Mouse (Mus musculus) hindbrain, postnatal 0 days (tissue): Measurements from ENCODE around the gene Rpl27a. TPM values are rescaled to one million over a fixed set of nuclear protein-coding genes. Genes with fewer than 3 reads are reported as not detected.
A peak's percentile ranks its signal among the peaks of the same experiment; 100 is the strongest.

Experiments used
- ATAC-seq: fragments of 200-750 bp; cut with Nextera tagmentation; 2 replicates; pipeline ENCODE4 v1.8.0; 2017; ENCODE audit warnings: mild to moderate bottlenecking, moderate TSS enrichment, moderate library complexity
- DNase-seq: peaks from one replicate; pipeline ENCODE4 v3.0.0-alpha.2; 2015; ENCODE audit warnings: low spot score
- H3K27ac ChIP-seq: fragments of 300-500 bp; sonication (generic); 2 replicates; pipeline ENCODE4 v1.5.1; 2014; ENCODE audit warnings: mild to moderate bottlenecking
- H3K27me3 ChIP-seq: fragments of 300-500 bp; sonication (generic); 2 replicates; pipeline ENCODE4 v1.6.1; 2014; ENCODE audit warnings: low read length, mixed read lengths; ENCODE audit not compliant: insufficient read depth
- H3K36me3 ChIP-seq: fragments of 300-500 bp; sonication (generic); 2 replicates; pipeline ENCODE4 v1.6.1; 2014; ENCODE audit warnings: low read length, mixed read lengths; ENCODE audit not compliant: insufficient read depth
- H3K4me1 ChIP-seq: fragments of 300-500 bp; sonication (generic); 2 replicates; pipeline ENCODE4 v1.6.1; 2014; ENCODE audit warnings: antibody characterized with exemption, low read length, mixed read lengths; ENCODE audit not compliant: insufficient read depth
- H3K4me2 ChIP-seq: fragments of 300-500 bp; sonication (generic); 2 replicates; pipeline ENCODE4 v1.6.1; 2014; ENCODE audit warnings: low read depth, mild to moderate bottlenecking, low read length, moderate library complexity, mixed read lengths
- H3K4me3 ChIP-seq: fragments of 300-500 bp; sonication (generic); 2 replicates; pipeline ENCODE4 v1.5.1; 2014; ENCODE audit warnings: low read length
- H3K9ac ChIP-seq: fragments of 300-500 bp; sonication (generic); replicated peaks from 2 replicates; pipeline ENCODE4 v1.6.1; 2014; ENCODE audit warnings: mild to moderate bottlenecking, low read length, moderate library complexity, mixed read lengths
- H3K9me3 ChIP-seq: fragments of 300-500 bp; sonication (generic); 2 replicates; pipeline ENCODE4 v1.6.1; 2016; ENCODE audit warnings: low read length, mixed read lengths
- CTCF ChIP-seq: IDR thresholded peaks from 2 replicates; pipeline ENCODE4 v1.5.1; 2016; ENCODE audit warnings: antibody characterized with exemption, control low read depth, low read depth
- WGBS: fragments of 180-500 bp; shearing (Covaris S2); extraction: QIAGEN DNeasy Blood & Tissue Kit; methylation state at CpG from one replicate; pipeline ENCODE4 v1.1.7; 2014; 5-methylcytosine and 5-hydroxymethylcytosine counted together
- polyA plus RNA-seq: library from polyadenylated mRNA; unstranded; fragments of >200 nt; fragmentation: Nextera tagmentation; extraction: Ambion mirVana; gene quantifications from 2 replicates; pipeline ENCODE4 v1.2.1, GENCODE M21; 2015
- total RNA-seq: library from RNA; depleted of rRNA; stranded (reverse); fragments of >200 nt; gene quantifications from 2 replicates; pipeline ENCODE4 v1.2.3, GENCODE M21; 2014

Gene Rpl27a
- total and polyA plus RNA-seq, 2 experiments from 2014 or later, result 100 to 337 TPM

GRCm38 (mm10) chr7:109524442-109524744 lies 5.4 kb downstream of the Rpl27a start:
- no peak for TF ChIP-seq CTCF
- DNase-seq, result no peak
- Histone ChIP-seq H3K4me2 (no peak overlapping the region), H3K4me3 (no peak overlapping the region), H3K9me3 (no peaks in the 10 kb centered on the region), H3K4me1 (peaks cover 5% of the 10 kb centered on the region; the same call in 1 of the 2 replicates), H3K27ac (no peak overlapping the region), H3K27me3 (no peaks in the 10 kb centered on the region), H3K36me3 (peaks cover 56% of the 10 kb centered on the region), H3K9ac (no peak overlapping the region)
- no peak for ATAC-seq

DNA sequence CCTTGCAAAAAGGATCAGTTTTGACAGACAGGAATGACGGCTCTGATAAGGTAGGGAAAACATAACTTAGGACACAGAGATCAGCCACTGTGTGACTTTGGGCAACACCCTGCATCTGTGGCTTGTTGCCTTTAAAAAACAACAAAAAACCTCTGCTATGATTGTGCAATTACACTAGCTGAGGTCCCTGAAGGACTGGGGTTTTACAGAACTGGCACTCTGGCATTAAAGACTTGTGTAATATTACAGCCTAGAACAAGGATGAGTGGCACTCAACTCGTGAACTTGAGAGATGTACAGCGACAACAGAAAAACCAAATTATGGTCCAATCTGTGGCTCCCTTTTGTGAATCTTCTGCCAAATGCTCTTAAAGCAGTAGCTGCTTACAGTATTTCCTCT lies 5.8 kb downstream of the Rpl27a start:
- Histone ChIP-seq H3K4me3 (no peak overlapping the region), H3K9me3 (no peaks in the 10 kb centered on the region), H3K4me2 (no peak overlapping the region), H3K9ac (no peak overlapping the region), H3K4me1 (peaks cover 5% of the 10 kb centered on the region; the same call in 1 of the 2 replicates), H3K27ac (no peak overlapping the region), H3K36me3 (peaks cover 56% of the 10 kb centered on the region), H3K27me3 (no peaks in the 10 kb centered on the region)
- no peak for ATAC-seq
- no peak for TF ChIP-seq CTCF
- no peak for DNase-seq
- 90% methylated on average over 3 of the region's 3 CpGs for WGBS

GRCm38 (mm10) chr7:109525740-109526663 lies 7.1 kb downstream of the Rpl27a start:
- Histone ChIP-seq H3K4me1 (no peaks in the 10 kb centered on the region; the same call in 1 of the 2 replicates), H3K27ac (no peak overlapping the region), H3K4me2 (no peak overlapping the region), H3K9me3 (no peaks in the 10 kb centered on the region), H3K27me3 (no peaks in the 10 kb centered on the region), H3K4me3 (no peak overlapping the region), H3K9ac (no peak overlapping the region), H3K36me3 (peaks cover 49% of the 10 kb centered on the region)
- ATAC-seq (no peak), DNase-seq (no peak)
- no peak for TF ChIP-seq CTCF
- WGBS, result 70% methylated on average over 16 of the region's 16 CpGs

- Histone ChIP-seq H3K36me3 (peaks cover 34% of the 10 kb centered on the region), H3K9me3 (no peaks in the 10 kb centered on the region), H3K27ac (no peak overlapping the region), H3K4me1 (no peaks in the 10 kb centered on the region), H3K27me3 (no peaks in the 10 kb centered on the region), H3K4me3 (no peak overlapping the region), H3K4me2 (no peak overlapping the region), H3K9ac (no peak overlapping the region)
- ATAC-seq (no peak), DNase-seq (no peak)
- WGBS, result 71% methylated on average over 3 of the region's 3 CpGs
- TF ChIP-seq CTCF, result no peak
Measured at GRCm38 (mm10) chr7:109527536-109527935, 8.6 kb downstream of the Rpl27a start.

GRCm38 (mm10) chr7:109528356-109528755 lies 9.4 kb downstream of the Rpl27a start:
- Histone ChIP-seq H3K27ac (no peak overlapping the region), H3K9me3 (no peaks in the 10 kb centered on the region), H3K27me3 (no peaks in the 10 kb centered on the region), H3K4me2 (no peak overlapping the region), H3K36me3 (peaks cover 26% of the 10 kb centered on the region; the same call in 1 of the 2 replicates), H3K9ac (no peak overlapping the region), H3K4me3 (no peak overlapping the region), H3K4me1 (no peaks in the 10 kb centered on the region)
- peak; percentile 85 for ATAC-seq
- peak; percentile 81 for DNase-seq
- TF ChIP-seq CTCF, result peak; percentile 91
- 16% methylated on average over 3 of the region's 3 CpGs for WGBS

- Histone ChIP-seq H3K4me3 (no peak overlapping the region), H3K9me3 (no peaks in the 10 kb centered on the region), H3K36me3 (peaks cover 14% of the 10 kb centered on the region; the same call in 1 of the 2 replicates), H3K4me2 (no peak overlapping the region), H3K27me3 (no peaks in the 10 kb centered on the region), H3K4me1 (no peaks in the 10 kb centered on the region), H3K9ac (no peak overlapping the region), H3K27ac (no peak overlapping the region)
- TF ChIP-seq CTCF, result no peak
- 75% methylated on average over 2 of the region's 2 CpGs for WGBS
- no peak for ATAC-seq
- DNase-seq, result no peak
Measured at GRCm38 (mm10) chr7:109529741-109530140, 10.8 kb downstream of the Rpl27a start.

GRCm38 (mm10) chr7:109531501-109531900 lies 12.6 kb downstream of the Rpl27a start:
- H3K9ac ChIP-seq, result no peak overlapping the region
- ATAC-seq (no peak), DNase-seq (no peak)
- TF ChIP-seq CTCF, result no peak
- H3K4me2 ChIP-seq, result no peak overlapping the region
- H3K4me1 ChIP-seq, result no peaks in the 10 kb centered on the region
- no peaks in the 10 kb centered on the region for H3K27me3 ChIP-seq
- WGBS, result 84% methylated on average over 5 of the region's 5 CpGs
- H3K27ac ChIP-seq, result no peak overlapping the region
- H3K4me3 ChIP-seq, result no peak overlapping the region
- no peaks in the 10 kb centered on the region for H3K36me3 ChIP-seq
- no peaks in the 10 kb centered on the region for H3K9me3 ChIP-seq
